Mouse (Mus musculus): ENCODE data around the gene Ankrd42.

The Ankrd42 gene

GRCm38 (mm10) chr7:92637021-92637625 is at the start of gene Ankrd42:
Gene Ankrd42 (minus strand): TSS chr7:92637142.
- DNase-seq (ENCODE audit: low spot score in 2 of 2): peak; percentile 90 to 91

- DNase-seq (ENCODE audit: low spot score in 2 of 2): no peak
These were observed 40.4 kb upstream of the Ankrd42 start for GRCm38 (mm10) chr7:92677346-92677745.

- DNase-seq (ENCODE audit: low spot score in 2 of 2): no peak
These were observed 38.2 kb upstream of the Ankrd42 start for GRCm38 (mm10) chr7:92675131-92675530.

- DNase-seq (ENCODE audit: low spot score in 2 of 2): peak; percentile 93 to 96
These were observed 32.8 kb upstream of the Ankrd42 start, which contains the start of gene Pcf11 for GRCm38 (mm10) chr7:92669507-92670471. Gene Pcf11 (minus strand): TSS chr7:92669934.

GRCm38 (mm10) chr7:92668791-92669506 is 32.0 kb upstream of the Ankrd42 start:
- peak; percentile 44 to 56 for DNase-seq (ENCODE audit: low spot score in 2 of 2)

- DNase-seq (ENCODE audit: low spot score in 2 of 2): peak; percentile 42 to 43
These were observed 29.4 kb upstream of the Ankrd42 start for GRCm38 (mm10) chr7:92666274-92666820.

GRCm38 (mm10) chr7:92658050-92658449 is 21.1 kb upstream of the Ankrd42 start:
- no peak for DNase-seq (ENCODE audit: low spot score in 2 of 2)

- no peak for DNase-seq (ENCODE audit: low spot score in 2 of 2)
These were observed 19.4 kb upstream of the Ankrd42 start for GRCm38 (mm10) chr7:92656386-92656785.

- no peak for DNase-seq (ENCODE audit: low spot score in 2 of 2)
These were observed 16.4 kb upstream of the Ankrd42 start for GRCm38 (mm10) chr7:92653329-92653728.

- DNase-seq (ENCODE audit: low spot score in 2 of 2): no peak
These were observed 10.8 kb upstream of the Ankrd42 start for GRCm38 (mm10) chr7:92647790-92648189.

GRCm38 (mm10) chr7:92642358-92642757 is 5.4 kb upstream of the Ankrd42 start:
- no peak for DNase-seq (ENCODE audit: low spot score in 2 of 2)

- no peak for DNase-seq (ENCODE audit: low spot score in 2 of 2)
These were observed 1.1 kb upstream of the Ankrd42 start for GRCm38 (mm10) chr7:92638050-92638449.

- DNase-seq (ENCODE audit: low spot score in 2 of 2): no peak
These were observed 489 bp downstream of the Ankrd42 start for GRCm38 (mm10) chr7:92636295-92637011.

GRCm38 (mm10) chr7:92630167-92630566 is 6.8 kb downstream of the Ankrd42 start:
- peak in 1 of 2 experiments; percentile 5 for DNase-seq (ENCODE audit: low spot score in 2 of 2)

- DNase-seq (ENCODE audit: low spot score in 2 of 2): no peak
These were observed 12.5 kb downstream of the Ankrd42 start for GRCm38 (mm10) chr7:92624488-92624887.

GRCm38 (mm10) chr7:92610830-92611229 is 26.1 kb downstream of the Ankrd42 start:
- DNase-seq (ENCODE audit: low spot score in 2 of 2): no peak

- no peak for DNase-seq (ENCODE audit: low spot score in 2 of 2)
These were observed 32.0 kb downstream of the Ankrd42 start for GRCm38 (mm10) chr7:92604961-92605360.

- DNase-seq (ENCODE audit: low spot score in 2 of 2): no peak
These were observed 46.1 kb downstream of the Ankrd42 start for GRCm38 (mm10) chr7:92590842-92591241.

GRCm38 (mm10) chr7:92589986-92590385 is 47.0 kb downstream of the Ankrd42 start:
- no peak for DNase-seq (ENCODE audit: low spot score in 2 of 2)

- DNase-seq (ENCODE audit: low spot score in 2 of 2): no peak
These were observed 53.4 kb downstream of the Ankrd42 start for GRCm38 (mm10) chr7:92583567-92583966.
